Mouse (Mus musculus) brain, embryonic 14.5 days (tissue): ENCODE measurements at regions not wholly inside any gene's neighbourhood (a gene's known extent, or its start where the extent isn't known, plus 50 kb on each side); places are given as distances from the start of the nearest gene placed in this dataset.
"Not testable (repeated sequence)": the region's sequence is repeated elsewhere in the genome, so short reads cannot be mapped to it uniquely, and the experiment has no call there.

ENCODE experiments used
- DNase-seq: peaks from one replicate; pipeline ENCODE4 v3.0.0-alpha.2; 2011; ENCODE audit warnings: low read depth
- CTCF ChIP-seq: fragments of 200-500 bp; IDR thresholded peaks from 2 replicates; pipeline ENCODE4 v1.5.1; 2012; ENCODE audit warnings: inconsistent platforms, mild to moderate bottlenecking, moderate library complexity, borderline replicate concordance; ENCODE audit not compliant: insufficient read depth, insufficient read length; ENCODE audit errors: extremely low read depth
- POLR2A ChIP-seq: fragments of 200-500 bp; IDR thresholded peaks from 2 replicates; pipeline ENCODE4 v1.6.1; 2012; ENCODE audit warnings: mild to moderate bottlenecking, inconsistent platforms, borderline replicate concordance; ENCODE audit not compliant: poor library complexity, insufficient read depth, insufficient read length, severe bottlenecking; ENCODE audit errors: extremely low read depth

GRCm38 (mm10) chr9:4234796-4235195 lies 74.5 kb downstream of the Aasdhppt start:
- no peak for DNase-seq
- TF ChIP-seq POLR2A (no peak), CTCF (no peak)

- not testable (repeated sequence) for DNase-seq
Observed at GRCm38 (mm10) chr9:4214571-4214970, 94.7 kb downstream of the Aasdhppt start.

- TF ChIP-seq CTCF, result peak; percentile 31; the same call in 1 of the 2 replicates
- TF ChIP-seq POLR2A, result no peak
- peak; percentile 10 for DNase-seq
Observed at GRCm38 (mm10) chr9:4209987-4210476, 99.2 kb downstream of the Aasdhppt start.

GRCm38 (mm10) chr9:4192737-4193136 lies 116.5 kb downstream of the Aasdhppt start:
- DNase-seq, result not testable (repeated sequence)

GRCm38 (mm10) chr9:4156011-4156410 lies 153.3 kb downstream of the Aasdhppt start:
- not testable (repeated sequence) for DNase-seq

- DNase-seq, result not testable (repeated sequence)
Observed at GRCm38 (mm10) chr9:4138829-4139228, 170.4 kb downstream of the Aasdhppt start.

- no peak for TF ChIP-seq POLR2A
- TF ChIP-seq CTCF, result no peak
- no peak for DNase-seq
Observed at GRCm38 (mm10) chr9:4092518-4092917, 216.8 kb downstream of the Aasdhppt start.

GRCm38 (mm10) chr9:4082668-4083067 lies 226.6 kb downstream of the Aasdhppt start:
- not testable (repeated sequence) for DNase-seq

GRCm38 (mm10) chr9:4061037-4061436 lies 248.2 kb downstream of the Aasdhppt start:
- no peak for DNase-seq
- TF ChIP-seq POLR2A, result no peak
- TF ChIP-seq CTCF, result no peak

GRCm38 (mm10) chr9:4048749-4049148 lies 260.5 kb downstream of the Aasdhppt start:
- no peak for TF ChIP-seq CTCF
- no peak for DNase-seq

- not testable (repeated sequence) for DNase-seq
Observed at GRCm38 (mm10) chr9:4047654-4048053, 261.6 kb downstream of the Aasdhppt start.

- no peak for DNase-seq
- TF ChIP-seq POLR2A, result no peak
- no peak for TF ChIP-seq CTCF
Observed at GRCm38 (mm10) chr9:4040871-4041665, 268.2 kb downstream of the Aasdhppt start.

- DNase-seq, result not testable (repeated sequence)
Observed at GRCm38 (mm10) chr9:4027181-4027580, 282.1 kb downstream of the Aasdhppt start.

- TF ChIP-seq CTCF (no peak), POLR2A (no peak)
Observed at GRCm38 (mm10) chr9:4020093-4020492, 289.2 kb downstream of the Aasdhppt start.

More at GRCm38 (mm10) chr9:4020093-4020492, 289.2 kb downstream of the Aasdhppt start:
- DNase-seq, result no peak
